Mouse (Mus musculus) small intestine, adult 2 months (tissue): ENCODE results near the gene Pard3b. TPM values are rescaled to one million over a fixed set of nuclear protein-coding genes. Genes with fewer than 3 reads are reported as not detected.

Experiments used
- H3K27ac ChIP-seq: fragments of 200-500 bp; 2 replicates; pipeline ENCODE4 v1.5.1; 2012; ENCODE audit warnings: low read depth, low read length, control low read depth, inconsistent platforms; ENCODE audit not compliant: insufficient read depth
- H3K27me3 ChIP-seq: fragments of 200-500 bp; 2 replicates; pipeline ENCODE4 v1.6.1; 2012; ENCODE audit warnings: mild to moderate bottlenecking, moderate library complexity, low read length, inconsistent platforms; ENCODE audit not compliant: control insufficient read depth, insufficient read depth
- H3K36me3 ChIP-seq: fragments of 200-500 bp; 2 replicates; pipeline ENCODE4 v1.6.1; 2012; ENCODE audit warnings: mild to moderate bottlenecking, low read length, control low read depth, inconsistent platforms; ENCODE audit not compliant: control insufficient read depth, insufficient read depth
- H3K4me1 ChIP-seq: fragments of 200-500 bp; 2 replicates; pipeline ENCODE4 v1.6.1; 2012; ENCODE audit warnings: low read length, inconsistent platforms, mixed read lengths; ENCODE audit not compliant: control insufficient read depth, insufficient read depth, insufficient read length
- H3K4me3 ChIP-seq: fragments of 200-500 bp; 2 replicates; pipeline ENCODE4 v1.5.1; 2012; ENCODE audit warnings: low read depth, mild to moderate bottlenecking, control low read depth, inconsistent platforms, low read length, moderate library complexity
- CTCF ChIP-seq: fragments of 200-500 bp; IDR thresholded peaks from 2 replicates; pipeline ENCODE4 v1.5.1; 2012; ENCODE audit warnings: low read depth, mild to moderate bottlenecking, control low read depth, inconsistent platforms, low read length, moderate library complexity, mixed read lengths; ENCODE audit not compliant: insufficient replicate concordance, insufficient read length; ENCODE audit errors: extremely low read depth
- POLR2A ChIP-seq: fragments of 200-500 bp; IDR thresholded peaks from 2 replicates; pipeline ENCODE4 v1.6.1; 2012; ENCODE audit warnings: low read depth, mild to moderate bottlenecking, control low read depth, inconsistent platforms, low read length, moderate library complexity
- WGBS: fragments of 180-500 bp; shearing (Covaris S2); methylation state at CpG from one replicate; pipeline ENCODE4 v1.1.7; 2018; 5-methylcytosine and 5-hydroxymethylcytosine counted together
- polyA plus RNA-seq: library from polyadenylated mRNA; depleted of rRNA; stranded (reverse); fragments of >200 nt; gene quantifications from 2 replicates; pipeline ENCODE4 v1.2.3, GENCODE M21; 2012

The Pard3b gene
- polyA plus RNA-seq, 1 experiment, result 7.2 TPM

GRCm38 (mm10) chr1:61837006-61837544 lies 198.5 kb downstream of the Pard3b start:
- H3K36me3 ChIP-seq, result no peaks in the 10 kb centered on the region
- H3K4me3 ChIP-seq, result no peak overlapping the region
- TF ChIP-seq CTCF, result no peak
- no peak for TF ChIP-seq POLR2A
- H3K27ac ChIP-seq, result no peak overlapping the region
- H3K27me3 ChIP-seq, result no peaks in the 10 kb centered on the region
- WGBS, result 80% methylated on average over 6 of the region's 6 CpGs
- H3K4me1 ChIP-seq, result no peaks in the 10 kb centered on the region

GRCm38 (mm10) chr1:61846606-61847005 lies 208.0 kb downstream of the Pard3b start:
- no peaks in the 10 kb centered on the region for H3K4me1 ChIP-seq
- no peak overlapping the region for H3K4me3 ChIP-seq
- H3K27ac ChIP-seq, result no peak overlapping the region

GRCm38 (mm10) chr1:61849029-61849714 lies 210.5 kb downstream of the Pard3b start:
- H3K27me3 ChIP-seq, result no peaks in the 10 kb centered on the region
- no peaks in the 10 kb centered on the region for H3K4me1 ChIP-seq
- no peak overlapping the region for H3K4me3 ChIP-seq
- no peak overlapping the region for H3K27ac ChIP-seq
- 87% methylated on average over 6 of the region's 6 CpGs for WGBS
- no peaks in the 10 kb centered on the region for H3K36me3 ChIP-seq
- no peak for TF ChIP-seq POLR2A
- no peak for TF ChIP-seq CTCF

More at GRCm38 (mm10) chr1:61846606-61847005, 208.0 kb downstream of the Pard3b start:
- TF ChIP-seq POLR2A, result no peak
- no peak for TF ChIP-seq CTCF
- Histone ChIP-seq H3K27me3 (no peaks in the 10 kb centered on the region), H3K36me3 (no peaks in the 10 kb centered on the region)

- Histone ChIP-seq H3K27me3 (no peaks in the 10 kb centered on the region), H3K27ac (no peak overlapping the region), H3K4me3 (no peak overlapping the region), H3K36me3 (no peaks in the 10 kb centered on the region), H3K4me1 (no peaks in the 10 kb centered on the region)
- TF ChIP-seq POLR2A (no peak), CTCF (no peak)
- 87% methylated on average over 5 of the region's 5 CpGs for WGBS
These were observed 211.8 kb downstream of the Pard3b start for GRCm38 (mm10) chr1:61850471-61850870.

GRCm38 (mm10) chr1:61851176-61851575 lies 212.6 kb downstream of the Pard3b start:
- TF ChIP-seq CTCF, result no peak
- TF ChIP-seq POLR2A, result no peak
- WGBS, result 76% methylated on average over 5 of the region's 5 CpGs
- no peaks in the 10 kb centered on the region for H3K4me1 ChIP-seq
- H3K27ac ChIP-seq, result no peak overlapping the region
- H3K36me3 ChIP-seq, result no peaks in the 10 kb centered on the region
- no peaks in the 10 kb centered on the region for H3K27me3 ChIP-seq
- no peak overlapping the region for H3K4me3 ChIP-seq

GRCm38 (mm10) chr1:61867286-61868082 lies 228.9 kb downstream of the Pard3b start:
- 54% methylated on average over 2 of the region's 2 CpGs for WGBS
- Histone ChIP-seq H3K27me3 (no peaks in the 10 kb centered on the region), H3K4me3 (no peak overlapping the region), H3K27ac (no peak overlapping the region), H3K36me3 (no peaks in the 10 kb centered on the region), H3K4me1 (no peaks in the 10 kb centered on the region)
- no peak for TF ChIP-seq CTCF
- no peak for TF ChIP-seq POLR2A

- Histone ChIP-seq H3K4me1 (no peaks in the 10 kb centered on the region), H3K36me3 (no peaks in the 10 kb centered on the region), H3K27ac (no peak overlapping the region), H3K27me3 (no peaks in the 10 kb centered on the region), H3K4me3 (no peak overlapping the region)
- WGBS, result 14% methylated on average over 1 of the region's 1 CpGs
- no peak for TF ChIP-seq POLR2A
- TF ChIP-seq CTCF, result no peak
These were observed 236.3 kb downstream of the Pard3b start for GRCm38 (mm10) chr1:61874875-61875274.
